Comparison of ENCODE assay signal across 10 mouse cellular contexts in genomic region chr7:144415795-144416194, GRCm38 (mm10). TPM values are rescaled to one million over a fixed set of nuclear protein-coding genes. Genes with fewer than 3 reads are reported as not detected.
DNase-seq lines count a peak whose midpoint lies in the region; ATAC-seq and TF ChIP-seq lines count a peak whose summit lies in the region.
"Had no signal": no experiment of that assay in that cellular context is flagged by ENCODE, and none has a peak within 500 bp of the region (broad histone marks: within the 10 kb centered on the region; RNA-seq: fewer than 3 reads in every experiment).

No protein-coding gene starts in this region.

- ATAC-seq in hindbrain, embryonic 12.5 days (ENCODE audit: low FRiP score): no peak

- peaks cover 24% of the 10 kb centered on the region for H3K4me1 ChIP-seq in limb, embryonic 10.5 days
- H3K4me1 ChIP-seq in hindbrain, embryonic 12.5 days: peaks cover 43% of the 10 kb centered on the region

- no peak overlapping the region for H3K9ac ChIP-seq in hindbrain, embryonic 12.5 days
- H3K9ac ChIP-seq: heart, embryonic 15.5 days had no signal

- no peak overlapping the region for H3K4me2 ChIP-seq in hindbrain, embryonic 12.5 days (replicated peaks)
- H3K4me2 ChIP-seq: heart, embryonic 15.5 days had no signal

- H3K4me3 ChIP-seq in left cerebral cortex, adult 2 months: no peak overlapping the region
- H3K4me3 ChIP-seq in limb, embryonic 10.5 days: no peak overlapping the region
- no peak overlapping the region for H3K4me3 ChIP-seq in hindbrain, embryonic 12.5 days
- H3K4me3 ChIP-seq: heart, embryonic 15.5 days had no signal

- H3K36me3 ChIP-seq in limb, embryonic 10.5 days: no peaks in the 10 kb centered on the region
- H3K36me3 ChIP-seq in hindbrain, embryonic 12.5 days: peaks cover 12% of the 10 kb centered on the region; the same call in 1 of the 2 replicates
- H3K36me3 ChIP-seq: heart, embryonic 15.5 days had no signal

- H3K9me3 ChIP-seq in limb, embryonic 10.5 days (replicated peaks): no peaks in the 10 kb centered on the region
- no peaks in the 10 kb centered on the region for H3K9me3 ChIP-seq in hindbrain, embryonic 12.5 days (replicated peaks)
- H3K9me3 ChIP-seq: heart, embryonic 15.5 days had no signal

- TF ChIP-seq CTCF in left cerebral cortex, adult 2 months (IDR thresholded peaks at IDR 0.05): peak; percentile 52

- WGBS in limb, embryonic 10.5 days: 78% methylated on average over 4 of the region's 4 CpGs
- WGBS in hindbrain, embryonic 12.5 days: 80% methylated on average over 4 of the region's 4 CpGs

- intact Hi-C loops in left cerebral cortex, adult 2 months (cut with DNase I): loop anchor here (2.0 to 5.0 kb wide), 2 partner anchors 98 to 129 kb away; no protein-coding TSS in a partner anchor
- intact Hi-C loops in left cerebral cortex, postnatal 4 days (cut with DNase I): no loop called here

- no peaks in the 10 kb centered on the region for H3K27me3 ChIP-seq in limb, embryonic 10.5 days (ENCODE audit: low read depth, poor library complexity, severe bottlenecking)
- no peaks in the 10 kb centered on the region for H3K27me3 ChIP-seq in hindbrain, embryonic 12.5 days

- peak; percentile 63 for DNase-seq in adrenal gland, adult 2 months
- DNase-seq in adrenal gland, postnatal 4 days (ENCODE audit: low spot score in 2 of 2): no peak
- no peak for DNase-seq in left cerebral cortex, adult 2 months (ENCODE audit: extremely low spot score in 1 of 2, low spot score in 2 of 2)
- DNase-seq in left cerebral cortex, postnatal 4 days: no peak
- peak; percentile 60 for DNase-seq in MN1 (ENCODE audit: low spot score)
- DNase-seq in kidney, postnatal 4 days: peak; percentile 24 to 43
- no peak for DNase-seq in limb, embryonic 10.5 days (ENCODE audit: low spot score)
- DNase-seq: right cerebral cortex, postnatal 14 days had no signal

- H3K27ac ChIP-seq in left cerebral cortex, adult 2 months: peak overlapping the region; percentile 80
- no peak overlapping the region for H3K27ac ChIP-seq in limb, embryonic 10.5 days
- H3K27ac ChIP-seq in hindbrain, embryonic 12.5 days: no peak overlapping the region
- H3K27ac ChIP-seq: heart, embryonic 15.5 days had no signal

RNA-seq across cellular contexts. Expression of gene Cttn, which starts 55.0 kb away (rescaled TPM):
- total RNA-seq in adrenal gland, adult 2 months (2021): 100 to 1,000 TPM; 240 to 283 TPM
- 102 and 130 TPM in 2 replicates for polyA plus RNA-seq in adrenal gland, adult 2 months (2012; rRNA removed)
- total RNA-seq in adrenal gland, postnatal 4 days (2021): 100 to 1,000 TPM; 189 to 193 TPM
- total RNA-seq in left cerebral cortex, adult 2 months (2021): 100 to 1,000 TPM; 103 to 107 TPM
- 100 to 1,000 TPM; 138 to 156 TPM for total RNA-seq in left cerebral cortex, postnatal 4 days (2021)
- 185 and 209 TPM in 2 replicates for polyA plus RNA-seq in limb, embryonic 10.5 days (2016; fragmentation: Nextera tagmentation; extraction: Ambion mirVana)
- polyA plus RNA-seq in hindbrain, embryonic 12.5 days (2016; fragmentation: Nextera tagmentation; extraction: Ambion mirVana): 198 and 213 TPM in 2 replicates

Comparison
In these comparisons a context has a peak if more than half of its experiments do, and no peak if none do; other contexts are left out.
1. DNase-seq: peak in adrenal gland, adult 2 months (single experiment), MN1 (single experiment) and kidney, postnatal 4 days (2 of 2); none in adrenal gland, postnatal 4 days (0 of 2), left cerebral cortex, adult 2 months (0 of 2), left cerebral cortex, postnatal 4 days (single experiment) and limb, embryonic 10.5 days (single experiment).